Mouse (Mus musculus): ENCODE measurements around the gene Dock8.

Gene Dock8

DNA sequence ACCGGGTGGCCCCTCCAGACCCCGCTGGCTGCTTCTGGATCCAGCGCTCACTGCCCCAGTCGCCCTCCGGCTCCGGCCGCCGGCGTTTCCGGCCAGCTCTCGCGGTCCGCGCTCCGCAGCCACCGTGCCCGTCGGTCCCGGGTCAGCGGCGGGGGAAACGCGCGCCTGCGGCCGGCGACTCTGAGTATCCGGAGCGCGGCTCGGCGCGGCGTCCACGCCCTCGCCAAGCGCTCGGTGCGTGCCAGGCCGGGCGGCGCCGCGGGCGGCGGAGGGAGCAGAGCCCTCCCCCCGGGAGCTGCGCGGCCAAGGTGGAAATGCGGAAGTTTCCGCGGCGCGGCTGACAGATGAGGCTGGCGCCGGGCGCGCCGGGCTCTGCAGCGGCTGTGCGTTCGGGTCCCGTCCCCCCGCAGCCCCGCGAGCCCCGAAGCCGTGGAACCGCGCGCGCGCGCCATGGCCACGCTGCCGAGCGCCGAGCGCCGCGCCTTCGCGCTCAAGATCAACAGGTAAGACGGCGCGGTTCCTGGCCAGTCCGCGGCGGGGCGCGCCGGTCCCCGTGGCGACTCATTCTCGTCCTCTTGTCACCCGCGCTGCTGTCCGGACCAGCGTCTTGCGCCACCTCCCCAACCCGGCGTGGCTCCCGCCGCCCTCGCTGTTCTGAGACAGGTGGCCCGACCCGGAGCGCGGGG is at the start of gene Dock8:
Gene Dock8 (plus strand): TSS at position 334 of the 686 bp plus-strand sequence.
- no peak for DNase-seq

DNA sequence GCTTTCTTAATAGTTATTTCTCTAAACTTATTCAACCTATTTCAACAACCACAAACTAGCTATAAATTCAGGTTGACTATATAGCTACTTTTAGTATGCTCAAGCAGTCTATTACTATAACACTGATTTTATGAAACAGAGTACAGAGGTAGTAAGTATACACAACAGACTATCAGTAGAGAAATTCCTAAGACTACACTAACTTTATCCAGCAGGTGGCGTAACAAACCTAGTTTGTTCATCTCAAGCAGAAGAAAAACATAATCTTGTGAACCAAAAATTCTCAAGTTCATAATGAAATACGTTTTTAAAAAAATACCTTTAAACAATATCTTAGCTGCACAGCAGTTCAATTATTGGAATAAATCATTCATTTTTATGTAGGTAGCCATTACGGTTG is 40.8 kb upstream of the Dock8 start:
- no peak for DNase-seq

DNA sequence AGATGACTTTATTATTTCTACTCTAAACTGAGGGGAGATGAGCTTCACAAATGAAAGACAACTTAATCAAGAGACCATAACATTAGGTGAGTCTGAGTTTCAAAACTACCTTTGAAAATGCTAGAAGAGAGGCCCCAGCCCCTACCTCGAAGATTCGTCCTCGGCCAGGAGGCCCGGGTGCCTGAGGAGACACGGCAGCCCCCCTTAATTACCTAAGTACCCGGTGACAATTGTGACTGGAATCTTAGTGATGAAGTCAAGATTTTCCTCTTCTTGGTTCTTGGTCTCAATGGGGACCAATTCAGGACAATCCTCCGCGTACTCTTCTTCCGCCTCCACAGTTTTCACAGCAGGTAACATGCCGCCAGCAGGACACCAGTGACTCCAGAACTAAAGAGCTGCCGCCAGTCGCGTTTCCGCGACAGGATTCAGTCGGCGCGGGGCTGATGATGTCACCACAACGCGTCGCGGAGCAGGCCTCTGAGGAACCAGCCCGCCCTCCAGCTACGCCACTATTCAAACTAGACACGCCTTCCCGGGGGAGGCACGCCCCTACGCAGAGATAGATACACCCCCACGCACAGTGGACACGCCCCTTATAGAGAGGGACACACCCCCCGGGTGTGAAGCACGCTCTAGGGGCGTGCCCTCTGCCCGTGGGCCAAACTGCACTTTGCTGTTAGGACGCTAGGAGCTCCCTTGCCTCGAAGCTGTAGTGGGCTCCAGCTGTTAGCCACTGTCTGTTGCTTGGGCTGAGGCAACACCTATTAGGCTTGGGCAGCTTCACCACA is 38.0 kb upstream of the Dock8 start, which contains the start of gene Cbwd1:
Gene Cbwd1 (minus strand): TSS at position 439 of the 791 bp plus-strand sequence.
- DNase-seq = peak; percentile 92

DNA sequence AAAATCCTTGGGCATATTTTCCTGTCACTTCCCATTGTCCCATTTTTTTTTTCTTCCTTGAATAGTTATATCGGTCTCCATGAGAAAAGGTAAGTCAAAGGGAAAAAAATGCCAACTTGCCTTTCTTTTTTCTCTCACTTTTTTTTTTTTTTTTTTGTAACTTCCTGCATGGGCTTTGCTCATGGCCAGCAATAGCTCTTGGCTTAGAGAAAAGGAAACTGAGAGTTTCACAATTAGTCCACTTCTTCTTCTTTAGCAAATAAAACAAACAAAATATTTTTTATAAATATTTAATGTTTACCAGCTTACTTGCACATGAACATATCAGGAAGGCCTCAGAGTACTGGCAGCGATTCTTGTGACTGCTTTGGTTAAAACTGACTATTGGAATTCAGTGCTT is 33.1 kb upstream of the Dock8 start:
- DNase-seq = no peak

DNA sequence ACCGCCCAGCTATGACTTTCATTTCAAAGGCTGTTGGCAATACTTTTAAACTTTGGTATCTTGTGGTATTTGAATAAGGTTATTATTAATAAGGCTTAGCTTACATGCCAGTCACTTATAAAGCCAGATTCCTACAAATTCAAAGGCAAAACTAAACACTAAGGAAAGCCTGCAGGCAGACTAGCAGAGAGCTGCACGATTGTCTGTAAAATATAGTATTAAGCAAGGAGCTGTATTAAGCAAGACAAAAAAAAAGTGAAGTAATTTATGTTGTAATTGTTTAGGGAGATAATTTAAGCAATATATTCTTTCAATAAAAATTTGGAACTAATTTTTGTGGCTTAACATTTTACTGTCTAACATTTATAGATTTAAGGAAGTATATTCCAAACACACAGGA is 32.4 kb upstream of the Dock8 start:
- DNase-seq = no peak

DNA sequence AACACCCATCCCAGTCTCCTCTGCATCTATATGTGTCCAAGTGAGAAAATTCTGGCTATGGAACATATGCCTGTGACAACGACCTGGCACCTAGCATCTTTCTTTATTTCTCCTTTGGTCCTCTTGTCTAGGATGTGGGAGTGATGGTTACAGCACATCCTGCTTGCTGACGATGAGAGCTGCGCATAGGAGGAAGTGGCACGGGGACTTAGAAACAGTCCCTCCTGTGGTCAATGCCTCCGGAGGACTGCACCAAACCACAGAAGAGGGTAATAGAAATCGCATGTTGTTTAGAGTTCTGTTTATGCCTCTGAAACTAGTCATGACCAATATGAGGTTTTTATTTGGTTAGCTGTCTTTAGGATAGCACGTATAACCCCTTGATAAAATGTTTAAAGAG is 28.0 kb upstream of the Dock8 start:
- no peak for DNase-seq

DNA sequence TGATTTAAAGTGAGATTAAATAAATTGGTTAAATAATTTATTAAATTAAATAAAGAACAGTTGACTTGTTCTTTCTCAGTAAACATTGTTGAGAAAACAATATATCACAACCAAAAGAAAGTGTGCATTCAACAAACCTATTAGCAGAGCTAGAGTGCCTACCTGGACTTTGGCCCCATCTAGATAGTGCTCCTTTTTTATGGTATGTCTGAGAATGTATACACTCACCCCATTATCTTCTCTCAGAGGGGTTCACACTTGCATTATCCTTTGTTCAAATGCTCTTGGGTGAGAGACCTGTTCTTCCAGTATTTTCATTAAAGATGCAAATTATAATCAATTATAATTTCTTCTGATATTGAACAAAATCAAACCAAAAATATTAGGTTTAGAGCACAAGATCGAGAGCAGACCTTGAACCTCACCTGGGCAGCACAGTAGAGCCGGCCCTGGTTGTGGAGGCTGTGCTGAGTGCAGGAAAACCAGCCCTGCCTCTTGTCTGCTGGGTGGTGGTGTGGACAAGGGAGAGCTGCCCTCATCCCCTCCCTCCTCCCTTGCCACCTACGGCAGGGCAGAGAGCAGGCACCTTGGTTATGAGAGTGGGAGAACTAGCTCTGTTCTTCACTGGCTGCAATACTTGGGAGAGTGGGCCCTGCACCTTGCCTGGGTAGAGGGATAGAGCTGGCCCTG is 26.5 kb upstream of the Dock8 start:
- DNase-seq = no peak

DNA sequence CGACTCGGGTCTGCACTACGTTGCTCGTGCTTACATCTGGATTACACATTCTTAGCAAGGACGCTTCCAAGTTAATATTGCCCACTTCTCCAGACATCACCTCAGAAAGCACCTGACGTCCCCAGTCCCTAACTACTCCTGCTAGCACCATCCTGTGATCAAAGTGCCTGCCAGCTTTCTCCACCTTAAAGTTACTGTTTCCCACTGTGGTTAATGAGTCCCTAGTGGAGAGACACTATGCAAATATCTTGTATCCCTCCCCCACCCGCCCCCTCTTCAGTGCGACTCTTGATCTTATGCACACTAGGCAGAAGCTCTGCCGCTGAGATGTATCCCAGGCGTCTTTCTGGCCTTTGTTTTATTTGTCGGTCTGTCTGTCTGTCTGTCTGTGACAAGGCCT is 21.3 kb upstream of the Dock8 start:
- DNase-seq = no peak

DNA sequence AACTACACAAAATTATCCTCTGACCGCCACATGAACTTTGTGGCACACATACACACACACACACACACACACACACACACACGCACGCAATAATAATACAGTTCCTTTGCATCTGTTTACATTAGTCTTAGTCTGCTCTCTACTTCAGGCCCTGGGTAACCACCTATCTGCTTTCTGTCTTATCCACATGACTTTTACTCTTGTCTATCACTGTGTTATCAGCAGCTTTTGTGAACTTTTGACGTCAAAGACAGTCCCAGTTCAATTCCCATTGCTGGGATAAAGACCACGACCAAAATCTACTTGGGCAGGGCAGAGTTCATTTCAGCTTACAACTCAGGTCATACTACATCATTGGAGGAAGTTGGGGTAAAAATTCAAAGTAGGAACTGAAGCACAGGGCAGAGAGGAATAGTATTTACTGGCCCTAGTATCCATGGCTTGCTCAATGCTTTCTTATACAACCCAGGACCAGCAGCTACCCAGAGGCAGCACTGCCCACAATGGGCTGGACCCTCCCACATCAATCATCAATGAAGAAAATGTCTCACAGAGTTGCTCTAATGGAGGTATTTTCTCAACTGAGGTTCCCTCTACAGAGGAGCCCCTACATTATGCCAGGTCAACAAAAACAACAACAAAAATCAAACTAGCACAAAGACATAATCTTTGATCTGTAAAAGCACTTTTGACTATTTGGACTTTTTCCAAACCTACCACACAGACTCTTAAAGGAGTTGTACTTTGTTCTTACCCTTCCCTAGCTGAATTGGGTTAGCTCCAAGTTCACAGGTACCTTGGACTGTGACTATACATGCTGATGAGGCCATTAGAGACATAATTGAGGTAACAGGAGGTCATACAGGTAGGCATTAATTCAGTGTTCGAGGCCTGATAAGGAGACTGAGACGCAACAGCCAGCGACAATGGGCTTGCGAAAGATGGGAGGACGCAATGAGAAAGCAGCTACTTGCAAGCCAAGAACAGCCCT is 20.2 kb upstream of the Dock8 start:
- DNase-seq = no peak

DNA sequence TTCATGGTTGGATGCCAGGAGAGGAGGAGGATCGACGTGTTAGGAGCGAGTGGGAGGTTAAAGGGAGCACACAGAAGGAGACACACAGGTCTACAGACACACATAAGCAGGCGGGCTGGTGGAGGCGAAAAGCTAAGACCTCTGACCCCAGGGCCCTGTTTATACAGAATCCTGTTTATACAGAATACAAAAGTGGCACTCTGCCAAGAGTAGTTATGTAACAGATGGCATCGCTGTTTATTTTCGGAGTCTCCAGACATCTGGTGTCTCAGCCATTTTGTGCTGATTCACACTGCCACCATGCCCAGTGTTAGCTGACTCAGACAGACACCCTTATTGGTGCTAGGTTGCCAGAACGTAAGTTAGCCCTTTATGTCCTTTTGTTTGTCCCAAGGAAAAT is 18.0 kb upstream of the Dock8 start:
- peak; percentile 29 for DNase-seq

DNA sequence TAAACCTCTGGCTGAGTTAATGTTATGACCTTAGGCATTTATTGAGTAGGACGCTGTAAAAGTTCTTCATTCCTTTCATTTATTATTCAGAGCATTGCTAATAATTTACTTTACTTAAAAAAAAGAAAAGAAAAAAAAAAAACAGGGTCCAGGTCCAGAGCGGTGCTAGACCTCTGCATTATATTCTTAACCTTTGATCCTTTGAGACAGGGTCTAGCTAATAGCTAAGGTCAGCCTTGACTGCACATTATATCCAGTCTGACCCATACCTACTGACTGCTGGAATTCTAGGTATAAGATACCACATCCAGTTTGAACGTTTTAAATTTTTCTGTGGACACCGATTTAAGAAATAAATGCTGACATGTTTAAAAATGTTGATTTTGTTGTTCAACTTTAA is 16.3 kb upstream of the Dock8 start:
- DNase-seq = no peak

DNA sequence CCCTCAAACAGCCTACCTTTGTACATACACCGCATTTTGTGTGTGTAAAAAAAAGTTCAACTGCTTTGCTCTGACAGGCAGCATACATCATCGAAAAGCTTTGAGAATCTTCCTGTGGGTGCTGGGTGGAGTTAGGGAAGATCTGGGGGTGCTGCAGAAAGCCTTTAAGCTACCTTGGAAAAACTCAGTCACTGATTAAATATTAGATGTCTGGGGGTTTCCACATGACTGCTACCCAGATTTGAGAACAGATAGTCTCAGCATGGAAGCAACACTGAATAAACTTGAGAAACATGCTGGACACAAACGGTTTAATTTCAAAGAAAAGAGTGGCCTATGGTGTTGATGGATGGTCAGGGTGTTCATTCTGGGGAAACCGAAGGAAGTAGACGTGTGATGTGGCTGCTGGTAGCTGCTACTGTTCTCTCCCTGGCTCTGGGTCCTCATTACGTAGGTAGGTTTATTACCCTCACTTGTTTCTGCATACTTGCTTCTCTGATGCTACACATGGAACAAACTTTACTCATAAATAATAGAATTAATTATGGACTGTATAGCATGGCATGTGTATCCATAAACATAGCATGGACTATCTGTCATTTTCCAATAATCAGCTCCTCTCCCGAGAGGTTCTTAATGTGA is 15.4 kb upstream of the Dock8 start:
- DNase-seq = no peak

DNA sequence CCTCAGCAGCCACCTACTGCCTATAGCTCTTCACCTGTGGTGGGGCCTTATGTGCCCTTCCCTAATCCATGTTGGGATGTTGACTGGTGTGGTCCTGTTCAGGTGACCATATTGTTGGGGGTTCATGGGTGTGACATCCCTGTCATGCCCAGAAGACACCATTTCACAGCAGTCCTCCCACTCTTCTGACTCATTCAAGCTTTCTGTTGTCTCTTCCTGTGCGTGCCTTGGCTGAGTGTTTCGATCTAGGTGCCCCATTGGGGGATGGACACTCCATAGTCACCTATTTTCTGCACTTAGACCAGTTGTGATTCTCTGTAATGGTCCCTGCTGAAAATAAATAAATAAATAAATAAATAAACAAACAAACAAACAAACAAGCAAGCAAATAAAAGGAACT is 14.3 kb upstream of the Dock8 start:
- no peak for DNase-seq

DNA sequence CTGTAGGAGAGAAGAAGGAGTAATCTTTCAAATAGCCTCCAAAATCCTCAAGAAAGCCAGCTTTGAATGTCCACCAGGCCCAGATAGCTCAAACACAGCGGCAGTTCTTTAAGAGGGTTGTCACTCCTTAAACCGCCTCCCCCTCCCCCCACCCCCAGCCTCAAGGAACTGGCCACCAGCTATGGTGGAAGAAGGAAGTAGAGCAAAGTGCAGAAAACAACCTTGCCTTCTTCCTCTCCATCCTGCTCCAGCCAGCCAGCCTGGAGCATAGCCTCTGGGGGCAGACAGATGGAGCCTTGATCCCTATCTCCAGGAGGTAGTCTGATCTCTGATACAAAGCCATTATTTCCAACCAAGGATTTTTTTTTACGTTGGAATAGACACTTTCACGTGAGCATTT is 12.0 kb upstream of the Dock8 start:
- no peak for DNase-seq

DNA sequence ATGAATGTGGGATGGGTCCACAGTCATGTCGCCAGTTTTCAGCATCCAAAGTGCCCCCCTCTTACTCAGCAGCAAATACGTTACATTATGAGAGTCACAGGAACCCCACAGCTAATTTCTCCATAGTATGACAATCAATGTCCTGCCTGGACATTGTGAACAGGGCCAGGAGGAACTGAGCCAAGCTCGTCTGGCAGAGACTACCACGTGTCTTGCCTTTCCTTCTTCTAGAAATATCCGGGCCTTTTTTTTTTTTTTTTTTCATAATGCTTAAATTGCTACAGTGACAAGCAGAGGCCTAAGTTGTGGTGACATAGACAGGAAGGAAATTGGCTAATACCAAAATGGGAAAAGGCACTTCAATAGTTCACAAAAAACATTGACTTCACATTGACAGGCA is 10.5 kb upstream of the Dock8 start:
- no peak for DNase-seq

DNA sequence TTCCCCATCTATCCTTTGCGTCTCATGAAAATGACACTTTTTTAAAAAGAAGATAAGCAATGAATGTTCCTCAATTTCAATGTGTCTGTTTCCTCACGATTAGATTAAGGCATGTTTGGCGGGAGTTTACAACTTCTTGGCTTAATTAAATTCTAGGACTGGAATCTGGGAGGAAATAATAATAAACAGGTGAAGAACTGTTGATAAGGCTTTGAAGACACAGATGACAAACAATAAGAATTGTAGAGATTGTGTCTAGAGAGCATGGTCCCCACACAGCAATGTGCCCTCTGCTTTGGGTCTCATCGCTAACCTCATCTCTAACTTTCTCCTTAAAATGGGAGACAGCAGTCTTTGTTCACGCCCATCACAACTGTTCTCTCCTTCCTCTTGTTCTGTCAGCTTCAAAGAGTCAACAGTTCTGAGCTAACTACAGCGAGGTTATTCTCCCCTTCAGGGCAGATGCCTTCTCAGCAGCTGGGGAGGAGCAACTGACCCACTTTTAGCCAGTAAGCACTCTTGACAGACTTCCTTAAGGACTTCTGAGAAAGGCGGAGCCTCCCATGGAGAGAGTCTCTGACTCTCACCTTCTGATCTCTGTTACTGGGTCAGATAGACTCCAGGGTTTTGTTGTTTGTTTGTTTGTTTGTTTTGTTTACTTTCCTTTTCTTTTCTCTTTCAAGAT is 9.1 kb upstream of the Dock8 start:
- DNase-seq = no peak

DNA sequence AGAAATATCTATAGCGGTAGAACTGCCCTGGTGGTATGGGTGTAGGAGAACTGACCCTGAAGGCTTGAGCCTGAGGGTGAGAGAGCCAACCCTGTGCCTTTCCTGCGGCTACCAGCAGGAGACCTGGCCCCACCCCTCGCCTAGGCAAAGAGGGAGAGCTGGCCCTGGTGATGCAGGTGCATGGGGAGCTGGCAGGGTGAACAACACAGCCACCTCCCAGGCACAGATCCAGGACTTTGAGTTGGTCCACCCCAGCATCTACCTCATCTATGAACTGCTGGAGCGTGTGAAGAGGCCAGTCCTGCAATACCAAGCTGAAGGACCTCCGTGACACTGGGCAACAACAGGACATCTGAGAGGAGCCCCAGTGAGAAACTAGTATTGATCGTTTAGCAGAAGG is 5.8 kb upstream of the Dock8 start:
- no peak for DNase-seq

DNA sequence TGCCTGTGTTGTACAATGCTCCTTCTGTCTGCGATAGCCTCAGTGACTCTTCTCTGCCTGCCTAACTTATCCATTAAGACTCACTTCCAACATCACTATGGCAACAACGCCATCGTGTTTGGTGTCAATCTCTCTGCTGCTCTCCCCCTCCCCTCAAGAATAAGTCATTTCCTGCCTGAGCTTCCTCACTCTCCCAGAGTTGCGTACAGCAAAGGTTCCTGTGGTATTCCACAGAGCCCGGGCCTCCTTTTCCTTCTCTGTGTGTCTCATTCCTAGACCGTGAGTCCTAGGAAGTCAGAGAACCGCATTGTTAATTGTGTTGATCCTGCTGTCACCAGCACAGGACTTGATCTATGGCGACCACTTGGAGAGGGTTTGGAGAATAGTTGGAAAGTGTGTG is 4.4 kb upstream of the Dock8 start:
- DNase-seq = no peak

DNA sequence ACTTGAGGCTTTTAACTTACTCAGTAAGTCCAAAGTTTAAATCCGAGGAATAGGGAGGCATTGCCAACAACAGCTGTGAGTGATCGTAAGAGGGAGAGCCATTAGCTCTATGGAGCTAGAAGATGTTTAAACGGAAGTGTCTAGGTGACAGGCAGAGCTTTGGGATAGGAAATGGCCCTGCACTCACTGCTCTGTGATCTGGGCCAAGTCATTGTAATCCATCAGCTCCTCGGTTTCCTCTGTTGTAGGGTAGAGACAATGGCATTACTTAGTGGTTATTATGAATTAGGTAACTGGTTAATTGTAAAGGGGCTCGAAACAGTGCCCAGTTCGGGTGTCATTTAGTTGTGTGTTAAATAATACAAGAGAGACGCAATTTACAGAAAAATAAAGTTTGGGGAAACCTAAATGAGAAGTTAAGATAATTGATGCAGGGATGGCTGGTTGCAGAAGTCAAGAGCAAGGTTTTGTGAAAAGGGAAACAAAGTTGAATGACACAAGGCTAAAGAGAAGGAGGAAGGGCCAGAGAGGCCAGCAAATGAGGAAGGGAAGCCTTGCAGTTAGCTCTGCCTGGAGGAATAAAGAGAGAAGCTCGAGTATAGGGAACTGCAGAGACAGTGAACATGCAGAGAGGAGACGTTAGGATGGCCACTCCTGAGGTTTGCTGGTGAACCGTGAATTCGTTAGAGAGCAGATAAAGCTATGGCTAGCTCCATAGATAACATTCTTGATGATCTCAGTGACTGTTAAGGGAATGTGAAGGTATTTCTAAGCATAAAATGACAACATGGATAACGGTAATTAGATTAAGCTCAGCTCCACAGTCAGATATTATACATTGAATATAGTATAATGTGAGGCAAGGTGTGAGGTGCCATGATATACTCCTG is 2.3 kb upstream of the Dock8 start:
- DNase-seq = no peak

DNA sequence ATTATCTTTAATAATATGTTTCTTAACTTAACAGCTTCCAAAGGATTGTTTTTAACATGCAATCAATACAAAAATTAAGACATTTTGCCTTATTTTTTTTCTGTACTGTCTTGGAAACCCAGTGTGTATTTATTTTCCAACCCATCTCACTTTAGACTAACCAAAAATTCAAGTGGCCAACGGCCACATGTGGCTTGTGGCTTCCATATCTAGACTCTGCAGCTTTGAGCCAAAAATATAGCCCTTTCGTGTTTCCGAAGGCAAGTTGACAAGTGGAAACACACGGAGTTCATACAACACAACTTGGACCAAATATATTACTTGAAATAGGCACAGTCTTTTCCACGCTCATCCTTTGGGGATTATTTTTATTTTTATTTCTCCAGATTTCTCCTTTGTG is 773 bp upstream of the Dock8 start:
- DNase-seq = no peak

DNA sequence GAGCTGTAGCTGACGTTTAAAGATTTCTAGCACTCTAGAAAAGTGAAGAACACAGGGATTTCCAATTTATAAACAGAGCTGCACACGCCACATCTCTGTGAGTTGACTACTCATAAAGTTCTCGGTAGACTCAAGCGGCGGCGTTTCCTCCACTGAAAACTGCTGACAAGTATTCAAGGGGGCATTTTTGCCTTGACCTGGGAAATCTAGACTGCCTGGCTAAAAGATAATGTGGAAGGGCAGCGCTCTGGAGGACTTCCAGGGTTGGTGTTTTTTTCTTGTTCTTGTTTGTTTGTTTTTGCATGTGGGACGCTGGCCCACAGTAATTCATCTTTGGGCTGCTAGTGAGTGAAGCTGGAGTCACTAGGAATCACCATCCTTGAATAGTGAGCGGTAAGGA is 819 bp downstream of the Dock8 start:
- DNase-seq = no peak

Measured in cerebellum, adult 11 months (tissue).